Mouse (Mus musculus) heart, adult 8-10 months (tissue): ENCODE measurements at regions not wholly inside any gene's neighbourhood (a gene's known extent, or its start where the extent isn't known, plus 50 kb on each side); places are given as distances from the start of the nearest gene placed in this dataset.

ENCODE experiments used
- DNase-seq: peaks from one replicate; pipeline ENCODE4 v3.0.0; 2022; ENCODE audit warnings: low spot score

DNA sequence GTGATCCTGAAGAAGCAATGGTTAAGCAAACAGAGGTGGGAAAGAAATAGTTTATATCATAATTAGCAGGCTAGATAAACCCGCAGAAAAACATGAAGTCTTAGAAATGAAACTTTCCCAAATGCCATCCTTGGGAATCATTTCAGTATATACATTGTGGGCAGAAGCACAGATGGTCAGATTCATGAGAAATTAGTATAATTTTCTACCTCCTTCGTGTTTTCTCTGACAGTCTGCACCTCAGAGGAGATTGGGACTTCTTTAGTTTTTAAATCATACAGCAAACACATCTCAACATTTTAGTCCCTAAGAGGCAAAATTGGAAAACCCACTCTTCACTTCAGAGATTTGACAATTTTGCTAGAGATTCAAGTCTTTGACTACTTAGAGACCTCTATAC, 786.6 kb upstream of the Celf2 start:
- DNase-seq: no peak

DNA sequence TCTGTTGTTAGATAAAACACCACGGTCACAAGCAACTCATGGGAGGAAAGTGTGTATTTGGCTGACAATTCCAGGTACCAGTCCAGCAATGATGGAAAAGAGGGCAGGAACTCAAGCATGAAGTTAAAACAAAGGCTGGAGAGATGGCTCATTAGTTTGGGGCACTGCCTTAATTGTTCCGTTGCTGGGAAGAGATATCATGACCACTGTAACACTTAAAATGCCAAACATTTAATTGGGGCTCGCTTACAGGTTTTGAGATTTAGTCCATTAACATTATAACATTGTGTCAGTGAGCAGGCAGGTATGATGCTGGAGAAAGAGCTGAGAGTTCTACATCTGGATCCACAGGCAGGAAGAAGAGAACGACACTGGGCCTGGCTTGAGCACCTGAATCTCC, 782.0 kb upstream of the Celf2 start:
- no peak for DNase-seq

DNA sequence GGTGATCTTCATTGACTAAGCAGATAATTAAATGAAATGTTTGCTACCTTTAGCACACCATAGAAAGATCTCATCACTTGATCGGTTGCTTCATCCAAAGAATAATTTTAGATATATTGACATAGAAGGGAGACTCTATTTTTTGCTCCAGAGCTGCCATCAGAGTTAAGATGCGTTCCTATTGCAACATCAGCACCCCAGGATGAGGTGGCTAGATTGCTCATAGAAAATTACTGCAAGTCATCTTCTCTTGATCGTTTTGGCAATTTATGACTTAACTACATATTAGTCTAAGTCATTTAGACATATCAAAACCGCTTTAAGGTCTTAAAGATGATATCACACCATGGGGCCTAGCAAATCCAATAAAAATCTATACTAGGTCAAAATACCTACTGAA, 778.0 kb upstream of the Celf2 start:
- DNase-seq: no peak

- DNase-seq: no peak
Measured at GRCm38 (mm10) chr2:8276127-8276773, 766.9 kb upstream of the Celf2 start.
